Mouse (Mus musculus) testis, adult 2 months (tissue): ENCODE measurements around the gene Bola3.

Experiments used
- CTCF ChIP-seq: fragments of 200-500 bp; IDR thresholded peaks from 2 replicates; pipeline ENCODE4 v1.5.1; 2012; ENCODE audit warnings: low read depth, mild to moderate bottlenecking, inconsistent platforms, low read length, moderate library complexity; ENCODE audit not compliant: control insufficient read depth, insufficient read depth, insufficient replicate concordance
- POLR2A ChIP-seq: fragments of 200-500 bp; IDR thresholded peaks from 2 replicates; pipeline ENCODE4 v1.6.1; 2012; ENCODE audit warnings: low read depth, mild to moderate bottlenecking, inconsistent platforms, low read length, moderate library complexity; ENCODE audit not compliant: control insufficient read depth

DNA sequence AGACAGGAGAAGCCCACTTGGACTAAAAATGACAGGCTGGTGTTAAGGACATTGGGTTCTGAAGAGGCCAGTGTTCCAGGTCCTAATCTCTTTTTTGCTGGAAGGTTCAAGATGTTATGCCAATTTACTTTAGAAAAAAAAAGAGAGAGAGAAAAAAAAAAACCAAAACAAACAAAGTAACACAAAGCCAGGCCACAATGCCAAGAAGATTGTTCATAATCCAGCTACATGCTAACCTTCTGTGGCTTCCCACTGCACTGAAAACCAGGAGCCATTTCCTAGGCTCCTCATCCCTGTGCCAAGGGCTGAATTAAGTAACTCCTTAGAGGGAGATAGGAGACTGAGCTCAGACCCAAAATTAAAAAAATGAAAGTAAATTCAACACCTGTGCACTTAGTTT lies 33.7 kb upstream of the Bola3 start:
- no peak for TF ChIP-seq POLR2A
- no peak for TF ChIP-seq CTCF
